ENCODE assay signal across 18 mouse cellular contexts in the genomic region with DNA sequence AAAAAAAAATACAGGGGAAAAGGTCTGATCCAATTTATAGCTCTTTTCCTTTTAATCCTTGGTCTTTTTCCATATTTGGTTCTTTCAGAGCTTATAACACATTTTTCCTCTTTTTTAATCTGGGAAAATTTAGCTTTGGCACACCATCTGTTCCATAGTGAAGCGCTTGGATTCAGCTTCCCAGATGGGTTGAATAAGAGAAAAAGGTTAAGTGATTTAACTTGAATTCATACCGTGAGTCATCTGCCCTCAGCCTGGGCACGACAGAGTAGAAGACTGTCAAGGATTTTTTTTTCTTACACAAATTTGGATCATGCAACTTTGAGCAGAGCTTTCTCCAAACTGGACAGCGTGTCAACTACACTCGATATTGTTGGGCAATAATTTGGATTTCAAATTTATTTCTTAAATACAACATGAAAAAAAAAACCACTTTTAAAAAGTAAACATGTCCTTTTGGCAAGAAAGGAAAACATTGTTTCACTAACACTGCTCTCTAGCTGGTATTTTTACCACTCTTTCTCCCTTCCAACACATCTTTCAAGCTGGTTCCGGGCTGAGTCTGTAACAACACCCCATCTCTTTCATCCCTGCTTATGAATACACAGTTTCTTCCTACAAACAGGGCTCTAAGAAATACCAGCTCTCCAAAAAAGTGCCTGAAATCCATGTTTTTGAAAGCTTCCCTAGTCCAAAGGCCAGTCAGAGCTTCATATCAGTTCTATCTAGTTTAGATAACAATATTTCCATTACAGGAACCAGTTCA.
DNase-seq lines count a peak whose midpoint lies in the region; ATAC-seq and TF ChIP-seq lines count a peak whose summit lies in the region.
"Had no signal": no experiment of that assay in that cellular context is flagged by ENCODE, and none has a peak within 500 bp of the region (broad histone marks: within the 10 kb centered on the region; RNA-seq: fewer than 3 reads in every experiment).

No protein-coding gene starts in this region.

- ATAC-seq in frontal cortex, adult (ENCODE audit: low TSS enrichment) = peak; percentile 73
- ATAC-seq in lung, postnatal 0 days = no peak
- ATAC-seq in hindbrain, embryonic 13.5 days (ENCODE audit: low FRiP score) = no peak
- ATAC-seq: midbrain, embryonic 15.5 days; Patski had no signal

- DNase-seq in adrenal gland, adult 2 months = peak; percentile 46
- DNase-seq in adrenal gland, postnatal 25 days = no peak
- DNase-seq in frontal cortex, postnatal 10 days (ENCODE audit: low spot score in 2 of 2) = no peak
- DNase-seq in lung, postnatal 0 days (ENCODE audit: low spot score) = peak; percentile 35
- DNase-seq in lung, adult 18-20 months = no peak
- DNase-seq in left cerebral cortex, postnatal 36 days (ENCODE audit: low spot score in 2 of 2) = peak; percentile 30 to 41
- DNase-seq: heart, adult 18-20 months; kidney, adult 11 months; kidney, postnatal 25 days; liver, embryonic 13.5 days; lung, postnatal 4 days; thymus, postnatal 14 days had no signal

- no peak overlapping the region for H3K27ac ChIP-seq in lung, postnatal 0 days (ENCODE audit: low read length)
- no peak overlapping the region for H3K27ac ChIP-seq in hindbrain, embryonic 13.5 days
- H3K27ac ChIP-seq: hindbrain, embryonic 14.5 days; liver, embryonic 13.5 days; midbrain, embryonic 15.5 days; stomach, embryonic 15.5 days had no signal

- WGBS in lung, postnatal 0 days = 45% methylated on average over 6 of the region's 6 CpGs
- 79% methylated on average over 6 of the region's 6 CpGs for WGBS in hindbrain, embryonic 13.5 days

- H3K36me3 ChIP-seq in lung, postnatal 0 days (ENCODE audit: insufficient read depth, low read length) = no peaks in the 10 kb centered on the region
- no peaks in the 10 kb centered on the region for H3K36me3 ChIP-seq in hindbrain, embryonic 13.5 days
- H3K36me3 ChIP-seq: liver, embryonic 13.5 days; midbrain, embryonic 15.5 days; stomach, embryonic 15.5 days had no signal

- TF ChIP-seq CTCF in lung, postnatal 0 days (IDR thresholded peaks at IDR 0.05) = no peak

- intact Hi-C loops in left cerebral cortex, postnatal 36 days (cut with DNase I) = loop anchor here (1.0 to 5.0 kb wide), 3 partner anchors 52 to 178 kb away; a partner anchor contains a TSS

- no peak overlapping the region for H3K9ac ChIP-seq in lung, postnatal 0 days (replicated peaks; ENCODE audit: low read depth)
- H3K9ac ChIP-seq in hindbrain, embryonic 13.5 days = no peak overlapping the region
- H3K9ac ChIP-seq: hindbrain, embryonic 14.5 days; liver, embryonic 13.5 days; midbrain, embryonic 15.5 days; stomach, embryonic 15.5 days had no signal

- H3K4me1 ChIP-seq in lung, postnatal 0 days (ENCODE audit: insufficient read depth, low read depth, low read length) = no peaks in the 10 kb centered on the region
- no peaks in the 10 kb centered on the region for H3K4me1 ChIP-seq in hindbrain, embryonic 13.5 days (replicated peaks)
- H3K4me1 ChIP-seq: liver, embryonic 13.5 days; midbrain, embryonic 15.5 days; stomach, embryonic 15.5 days had no signal

- H3K4me3 ChIP-seq in lung, postnatal 0 days (ENCODE audit: low read depth, low read length) = no peak overlapping the region
- no peak overlapping the region for H3K4me3 ChIP-seq in hindbrain, embryonic 13.5 days
- H3K4me3 ChIP-seq: liver, embryonic 13.5 days; midbrain, embryonic 15.5 days; stomach, embryonic 15.5 days had no signal

- H3K9me3 ChIP-seq in lung, postnatal 0 days (ENCODE audit: low read length) = no peaks in the 10 kb centered on the region
- H3K9me3 ChIP-seq in hindbrain, embryonic 13.5 days = no peaks in the 10 kb centered on the region
- H3K9me3 ChIP-seq: liver, embryonic 13.5 days; midbrain, embryonic 15.5 days; stomach, embryonic 15.5 days had no signal

- TF ChIP-seq EP300 in lung, postnatal 0 days (IDR thresholded peaks at IDR 0.05) = no peak; the same call in 1 of the 2 replicates

- H3K27me3 ChIP-seq in lung, postnatal 0 days (replicated peaks; ENCODE audit: insufficient read depth, low read length) = no peaks in the 10 kb centered on the region
- no peaks in the 10 kb centered on the region for H3K27me3 ChIP-seq in hindbrain, embryonic 13.5 days
- H3K27me3 ChIP-seq: liver, embryonic 13.5 days; midbrain, embryonic 15.5 days; Patski; stomach, embryonic 15.5 days had no signal

- no peak overlapping the region for H3K4me2 ChIP-seq in lung, postnatal 0 days (replicated peaks; ENCODE audit: low read depth, low read length)
- no peak overlapping the region for H3K4me2 ChIP-seq in hindbrain, embryonic 13.5 days
- H3K4me2 ChIP-seq: hindbrain, embryonic 14.5 days; liver, embryonic 13.5 days; midbrain, embryonic 15.5 days; stomach, embryonic 15.5 days had no signal

Comparison
In these comparisons a context has a peak if more than half of its experiments do, and no peak if none do; other contexts are left out.
1. DNase-seq: peak in adrenal gland, adult 2 months (single experiment), lung, postnatal 0 days (single experiment) and left cerebral cortex, postnatal 36 days (2 of 2); none in adrenal gland, postnatal 25 days (single experiment), frontal cortex, postnatal 10 days (0 of 2) and lung, adult 18-20 months (0 of 2).